Mouse (Mus musculus) left cerebral cortex, postnatal 10 days (tissue): ENCODE measurements around the gene Nek8. TPM values are rescaled to one million over a fixed set of nuclear protein-coding genes. Genes with fewer than 3 reads are reported as not detected.
"Not testable (repeated sequence)": the region's sequence is repeated elsewhere in the genome, so short reads cannot be mapped to it uniquely, and the experiment has no call there.

ENCODE experiments used
- DNase-seq, 2 experiments: peaks; one replicate each; pipeline ENCODE4 v3.0.0; 2021 to 2022; ENCODE audit warnings: low spot score in 2 of 2, mixed read lengths in 1 of 2; ENCODE audit errors: extremely low spot score in 1 of 2
- intact Hi-C: fragments of 180-260 bp; cut with DNase I; formaldehyde crosslinking; loops from one replicate; pipeline ENCODE4 v1.15.1; 2025
- total RNA-seq, 2 experiments: library from RNA; stranded (reverse); gene quantifications; 2 replicates each; pipeline ENCODE4 v1.2.3; 2021

Nek8 gene
- total RNA-seq, 2 experiments from 2014 or later: 4.8 to 5.8 TPM

DNA sequence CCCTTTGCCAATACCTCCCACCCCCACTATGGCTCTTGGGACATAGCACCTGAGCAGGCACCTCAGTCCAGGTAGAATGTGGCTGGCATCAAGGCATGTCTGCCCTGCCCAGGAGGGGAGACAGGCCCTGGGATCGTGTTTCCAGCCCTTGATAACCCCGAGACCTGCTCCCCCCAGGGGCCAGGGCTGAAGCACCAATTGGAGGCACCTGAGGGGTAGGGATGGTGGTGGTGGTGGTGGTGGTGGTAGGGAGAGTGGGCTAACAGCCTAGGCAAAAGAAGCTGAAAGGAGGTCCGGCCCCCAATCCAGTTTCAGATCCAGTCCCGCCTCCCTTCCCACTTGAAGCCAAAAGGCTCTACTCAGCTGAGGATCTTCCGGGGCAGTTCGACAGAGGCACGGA is 16.9 kb downstream of the Nek8 start:
- intact Hi-C loops: loop anchor here (5.0 kb wide), 1 partner anchor 67 kb away; the partner anchor contains the start of gene Fam222b
- DNase-seq: no peak

DNA sequence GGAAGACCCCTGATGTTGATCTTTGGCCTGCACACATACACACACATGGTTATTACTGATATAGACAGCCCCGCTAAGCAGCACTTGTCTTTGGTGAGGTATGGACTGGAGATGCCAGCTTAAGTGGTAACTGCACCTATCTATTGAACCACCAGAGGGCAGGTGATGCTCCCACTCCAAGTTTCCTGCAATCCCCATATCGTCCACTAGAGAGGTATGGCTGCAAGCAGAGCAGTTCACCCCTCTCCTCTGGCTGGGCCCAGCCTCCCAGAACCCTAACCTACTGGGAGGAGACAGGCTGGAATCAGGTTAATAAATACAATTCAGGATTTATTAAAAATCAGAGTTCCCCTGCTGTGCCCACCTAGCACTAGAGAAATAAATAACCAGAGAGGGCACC is 17.4 kb downstream of the Nek8 start:
- peak; percentile 80 to 81 for DNase-seq
- intact Hi-C loops: loop anchor here (5.0 kb wide), 1 partner anchor 67 kb away; the partner anchor contains the start of gene Fam222b

DNA sequence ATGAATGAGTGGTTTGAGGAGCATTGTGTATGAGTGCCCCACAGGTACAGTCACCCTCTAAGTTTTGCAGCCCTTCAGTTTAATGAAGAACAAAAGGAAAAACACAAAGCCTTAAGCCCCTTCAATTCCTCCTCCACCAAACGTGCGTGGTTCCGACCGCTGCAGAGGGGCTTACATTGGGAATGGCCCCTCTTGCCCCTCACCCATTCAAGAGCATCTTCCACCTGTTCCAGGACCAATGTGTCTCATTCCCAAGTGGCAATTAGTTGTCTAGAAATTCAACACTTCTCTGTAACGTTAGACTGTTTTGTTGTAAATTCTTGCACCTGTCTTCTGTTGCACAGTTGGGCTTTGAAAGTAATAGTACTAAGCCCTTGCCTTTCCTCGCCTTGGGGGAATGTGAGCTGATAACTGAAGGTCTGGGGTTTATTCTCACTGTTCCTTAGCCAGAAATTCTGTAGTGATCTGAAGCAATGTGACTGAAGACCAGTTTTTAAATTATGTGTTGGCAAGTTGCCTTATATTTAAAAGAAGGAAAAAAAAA is 20.2 kb downstream of the Nek8 start:
- intact Hi-C loops: loop anchor here (5.0 kb wide), 1 partner anchor 64 kb away; the partner anchor contains the start of gene Fam222b
- DNase-seq: no peak

DNA sequence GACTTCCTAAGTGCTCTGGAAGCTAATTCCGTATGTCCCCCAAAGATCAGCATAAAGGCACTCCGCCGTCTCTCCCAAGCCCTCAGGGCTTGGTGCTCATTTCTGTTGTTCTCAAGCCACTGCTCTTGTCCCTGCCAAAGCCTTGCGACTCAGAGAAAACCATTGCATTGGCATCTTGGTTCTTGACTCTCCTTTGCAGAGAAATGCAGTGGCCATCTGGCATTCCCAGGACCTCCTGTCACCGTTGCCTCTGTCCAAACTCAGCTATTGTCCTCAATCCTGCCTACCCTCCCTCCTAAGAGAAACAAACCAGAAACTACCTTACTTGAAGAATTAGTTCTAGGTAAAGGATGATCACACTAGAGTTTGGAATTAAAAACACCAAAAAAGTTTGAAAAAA is 20.8 kb downstream of the Nek8 start:
- no peak for DNase-seq
- intact Hi-C loops: loop anchor here (5.0 kb wide), 1 partner anchor 63 kb away; the partner anchor contains the start of gene Fam222b

DNA sequence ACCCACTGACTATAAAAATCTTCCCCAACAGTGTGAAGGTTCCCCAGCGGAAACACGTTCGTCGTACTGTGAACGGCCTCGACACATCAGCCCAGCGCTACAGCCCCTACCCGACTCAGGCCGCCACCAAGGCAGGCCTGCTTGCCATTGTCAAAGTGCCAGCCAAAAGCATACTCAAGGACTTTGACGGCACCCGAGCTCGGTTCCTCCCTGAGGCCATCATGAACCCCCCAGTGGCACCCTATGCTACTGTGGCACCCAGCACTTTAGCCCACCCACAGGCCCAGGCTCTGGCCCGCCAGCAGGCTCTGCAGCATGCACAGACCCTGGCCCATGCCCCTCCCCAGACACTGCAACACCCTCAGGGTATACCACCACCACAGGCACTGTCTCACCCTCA is 22.7 kb downstream of the Nek8 start:
- intact Hi-C loops: loop anchor here (5.0 kb wide), 1 partner anchor 91 kb away; no protein-coding TSS in a partner anchor
- DNase-seq: peak in 1 of 2 experiments; percentile 44

DNA sequence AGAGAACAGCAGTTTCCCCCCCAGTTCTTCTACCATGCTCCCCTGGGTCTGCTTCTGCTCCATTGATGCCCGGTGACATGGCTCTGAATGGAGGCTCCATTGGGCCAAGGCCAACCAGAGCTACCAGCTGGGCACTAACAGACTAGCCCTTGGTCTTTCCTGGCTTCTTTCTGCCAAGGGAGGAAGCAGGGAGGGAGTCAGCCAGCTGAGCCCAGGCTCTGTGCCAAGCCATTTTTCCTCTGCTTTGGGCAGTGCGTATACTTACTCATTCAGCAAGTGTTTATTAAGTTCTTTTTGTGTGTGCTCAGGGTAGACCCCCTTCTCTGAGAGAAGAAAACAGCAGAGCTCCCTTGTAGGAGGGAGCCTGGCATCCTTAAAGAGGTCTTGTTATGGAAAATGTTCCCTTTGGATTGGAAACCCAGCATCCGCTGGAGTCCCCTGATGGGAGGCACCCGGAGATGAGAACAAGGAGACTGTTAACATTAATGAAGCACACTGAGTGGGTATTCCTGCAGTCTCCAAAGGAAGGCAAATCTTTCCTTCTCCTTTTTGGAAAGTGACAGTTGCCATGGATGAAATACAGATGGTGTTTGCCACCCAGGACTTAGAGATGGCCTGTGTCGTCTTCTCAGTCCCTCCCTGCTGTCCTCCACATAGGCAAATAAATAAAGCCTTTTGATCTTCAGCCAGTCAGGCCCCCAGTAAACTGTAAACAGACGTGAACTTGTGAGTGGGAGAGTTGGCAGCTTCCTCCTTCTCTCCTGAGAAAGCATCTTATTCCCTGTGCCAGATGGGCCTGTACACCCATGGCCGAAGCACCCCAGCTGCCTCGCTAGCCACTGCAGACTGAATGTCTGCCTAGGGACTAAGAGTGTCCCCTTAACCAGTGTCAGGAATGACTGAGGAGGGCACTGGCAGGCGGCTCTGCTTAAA is 23.9 kb downstream of the Nek8 start:
- intact Hi-C loops: loop anchor here (5.0 kb wide), 1 partner anchor 90 kb away; no protein-coding TSS in a partner anchor
- peak; percentile 89 to 90 for DNase-seq

DNA sequence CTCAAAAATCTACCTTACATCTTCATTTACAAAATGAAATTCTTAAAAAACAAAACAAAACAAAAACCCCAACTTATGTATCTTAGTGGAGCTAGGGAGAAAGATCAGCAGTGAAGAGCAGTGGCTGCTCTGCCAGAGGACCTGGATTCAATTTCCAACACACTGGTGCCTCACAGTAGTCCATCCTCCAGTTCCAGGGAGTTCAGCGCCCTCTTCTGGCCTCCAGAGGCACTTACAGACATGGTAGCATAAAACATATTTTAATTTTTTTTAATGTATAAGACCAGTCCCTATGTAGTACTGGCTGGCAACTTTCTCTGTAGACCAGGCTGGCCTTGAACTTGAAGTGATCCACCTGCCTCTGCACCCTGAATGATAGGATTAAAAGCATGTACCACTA is 25.3 kb downstream of the Nek8 start:
- intact Hi-C loops: loop anchor here (5.0 kb wide), 1 partner anchor 89 kb away; no protein-coding TSS in a partner anchor

DNA sequence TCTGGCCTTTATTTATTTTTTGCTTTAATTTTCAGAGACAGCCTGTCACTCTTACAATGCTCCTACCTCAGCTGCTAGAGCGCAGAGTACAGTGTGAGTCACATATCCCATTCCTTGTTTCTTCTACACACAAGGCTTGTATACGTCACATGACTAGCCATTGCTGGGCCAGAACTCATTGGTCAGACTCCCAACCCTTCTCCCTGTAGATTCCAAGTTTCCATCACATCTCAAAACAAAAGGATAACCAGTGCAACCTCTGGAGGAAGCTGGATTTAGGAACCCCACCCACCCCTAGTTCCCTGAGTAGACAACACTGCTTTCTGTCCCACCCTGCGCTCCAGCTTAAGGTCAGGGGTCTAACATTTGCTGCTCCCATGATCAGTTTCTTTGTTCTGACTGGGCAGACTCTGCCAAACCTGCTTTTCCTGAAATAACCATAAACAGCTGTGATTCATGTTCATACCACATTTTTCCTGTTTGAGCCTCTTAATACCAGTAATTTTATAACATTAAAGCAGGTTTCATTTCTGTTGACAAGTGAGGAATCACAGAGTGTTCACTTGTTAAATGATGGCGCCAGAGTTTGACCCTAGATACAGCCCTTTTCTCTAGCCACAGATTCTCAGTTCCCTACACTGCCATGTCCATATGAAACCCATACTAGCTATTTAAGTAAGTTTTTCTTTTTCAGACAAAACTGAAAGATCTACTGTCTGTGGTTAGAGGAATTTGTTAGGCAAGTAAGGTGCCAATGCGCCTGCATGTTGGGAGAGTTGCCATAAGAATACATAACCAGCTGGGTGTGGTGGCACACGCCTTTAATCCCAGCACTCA is 29.6 kb downstream of the Nek8 start:
- intact Hi-C loops: no loop called here

More for the DNA sequence above, 25.3 kb downstream of the Nek8 start:
- DNase-seq: no peak

DNA sequence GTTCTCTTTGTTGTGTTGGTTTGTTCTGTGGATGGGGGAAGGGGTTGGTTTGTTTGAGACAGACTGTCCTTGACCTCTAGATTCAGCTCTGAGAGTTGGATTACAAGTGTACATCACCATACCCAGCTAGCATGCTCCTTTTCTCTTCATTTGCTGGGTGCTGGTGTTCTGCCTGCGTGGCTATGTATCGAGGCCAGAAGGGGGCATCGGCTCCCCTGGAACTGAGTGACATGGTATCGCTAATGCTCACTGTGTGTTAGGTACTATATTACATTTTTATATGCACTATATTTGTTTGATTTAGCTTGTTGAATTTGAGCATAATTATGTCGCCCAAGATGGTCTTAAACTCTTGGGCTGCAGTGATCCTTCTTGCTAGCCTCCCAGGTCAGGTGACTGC is 30.3 kb downstream of the Nek8 start:
- intact Hi-C loops: no loop called here
- DNase-seq: no peak

More for the DNA sequence above, 29.6 kb downstream of the Nek8 start:
- DNase-seq: no peak

DNA sequence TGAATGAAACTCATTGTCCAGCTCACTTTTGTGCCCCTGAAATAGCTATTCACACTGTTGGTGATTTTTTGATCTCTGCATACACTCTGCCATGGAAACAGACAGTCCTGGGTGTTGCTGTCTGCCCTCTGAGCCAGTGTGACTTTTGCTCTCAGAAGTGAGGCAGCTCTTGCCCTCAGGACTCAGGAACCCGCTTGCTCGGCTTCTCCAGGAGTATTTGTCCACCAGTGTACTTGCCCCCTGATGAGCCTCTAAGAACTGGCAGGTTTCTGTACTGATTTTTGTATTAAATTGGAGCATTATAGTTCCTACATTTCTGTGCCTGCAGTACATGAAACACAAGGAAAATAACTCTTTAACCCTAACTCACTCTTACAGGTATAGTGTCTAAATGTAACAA is 33.0 kb downstream of the Nek8 start:
- intact Hi-C loops: no loop called here
- no peak for DNase-seq

DNA sequence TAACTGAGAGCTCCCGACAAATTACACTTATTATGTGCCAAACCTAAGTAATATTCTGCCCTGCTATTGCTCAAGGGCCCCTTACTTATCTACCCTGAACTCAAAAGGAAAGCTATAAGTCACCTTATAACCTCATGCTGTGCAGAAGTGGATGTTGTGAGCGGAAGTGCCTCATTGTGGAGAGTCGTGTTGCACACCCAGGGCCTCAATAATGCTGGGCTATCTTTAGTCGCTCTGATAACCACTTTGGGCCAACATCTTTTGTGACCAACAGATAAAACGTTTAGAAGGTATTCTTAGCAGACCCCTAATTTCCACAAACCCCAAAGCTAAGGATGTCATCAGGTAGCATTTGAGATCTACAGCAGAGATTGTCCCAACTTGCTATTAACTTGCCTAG is 35.8 kb downstream of the Nek8 start:
- no peak for DNase-seq
- intact Hi-C loops: no loop called here

DNA sequence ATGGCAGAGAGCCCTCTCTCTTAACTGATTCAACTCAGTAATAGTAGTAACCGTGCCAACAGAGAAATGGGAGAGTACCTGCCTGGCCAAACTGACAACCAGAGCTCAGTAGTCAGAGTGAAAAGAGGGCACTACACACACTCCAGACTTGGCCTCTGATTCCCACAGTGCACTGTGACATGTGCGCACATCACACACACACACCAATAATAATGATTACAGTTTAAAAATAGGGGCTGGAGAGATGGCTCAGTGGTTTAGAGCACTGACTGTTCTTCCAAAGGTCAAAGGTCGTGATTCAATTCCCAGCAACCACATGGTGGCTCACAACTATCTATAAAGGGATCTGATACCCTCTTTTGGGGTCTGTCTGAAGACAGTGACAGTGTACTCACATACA is 38.5 kb downstream of the Nek8 start:
- intact Hi-C loops: loop anchor here (5.0 kb wide), 1 partner anchor 41 kb away; no protein-coding TSS in a partner anchor
- DNase-seq: no peak

DNA sequence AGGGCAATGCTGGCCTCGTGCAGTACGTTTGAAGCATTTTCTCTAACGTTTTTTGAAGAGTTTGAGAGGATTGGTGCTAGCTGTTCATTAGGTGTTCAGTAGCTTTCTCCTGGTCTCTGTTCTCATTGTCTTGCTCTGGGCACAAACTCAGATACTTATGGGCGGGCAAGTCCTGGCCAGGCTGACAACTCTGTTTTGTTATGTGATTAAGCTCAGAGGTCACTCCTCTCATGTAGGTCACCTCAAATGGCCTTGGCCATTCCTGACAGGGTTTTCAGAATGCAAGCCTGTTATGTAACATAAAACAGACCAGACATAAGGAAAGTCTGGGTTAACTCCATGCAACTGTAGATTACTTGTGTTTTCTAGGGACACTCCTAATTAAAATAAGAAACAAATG is 38.9 kb downstream of the Nek8 start:
- DNase-seq: no peak
- intact Hi-C loops: loop anchor here (5.0 kb wide), 1 partner anchor 40 kb away; no protein-coding TSS in a partner anchor

DNA sequence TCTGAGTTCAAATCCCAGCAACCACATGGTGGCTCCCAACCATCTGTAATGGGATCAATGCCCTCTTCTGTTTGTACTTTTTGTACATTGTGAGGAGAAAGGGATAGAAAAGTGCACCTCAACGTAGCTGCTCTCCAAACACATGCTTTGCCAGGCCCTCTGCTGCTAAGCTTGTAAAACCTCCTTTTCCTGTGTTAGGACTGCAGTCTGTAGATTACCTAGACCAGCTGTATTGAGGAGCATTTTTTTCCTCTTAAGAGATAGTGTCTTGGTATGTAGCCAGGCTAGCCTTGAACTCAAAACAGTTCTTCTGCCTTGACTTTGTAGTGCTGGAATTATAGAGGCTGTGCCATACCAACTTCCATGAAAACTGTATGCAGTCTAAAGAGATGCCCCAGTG is 40.3 kb downstream of the Nek8 start:
- DNase-seq: no peak
- intact Hi-C loops: loop anchor here (5.0 kb wide), 1 partner anchor 39 kb away; no protein-coding TSS in a partner anchor

DNA sequence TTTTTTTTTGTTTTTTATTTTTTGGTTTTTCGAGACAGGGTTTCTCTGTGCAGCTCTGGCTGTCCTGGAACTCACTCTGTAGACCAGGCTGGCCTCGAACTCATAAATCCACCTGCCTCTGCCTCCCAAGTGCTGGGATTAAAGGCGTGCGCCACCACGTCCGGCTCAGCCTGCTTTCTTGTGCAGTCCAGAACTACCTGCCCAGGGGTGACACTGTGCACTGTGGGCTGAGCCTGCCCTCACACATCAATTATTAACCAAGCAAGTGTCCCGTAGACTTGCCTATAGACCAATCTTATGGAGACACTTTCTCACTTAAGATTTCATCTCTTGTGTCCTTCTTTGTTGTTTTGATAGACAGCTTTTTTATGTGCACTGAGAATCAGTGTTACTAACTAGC is 41.2 kb downstream of the Nek8 start:
- DNase-seq: not testable (repeated sequence)

DNA sequence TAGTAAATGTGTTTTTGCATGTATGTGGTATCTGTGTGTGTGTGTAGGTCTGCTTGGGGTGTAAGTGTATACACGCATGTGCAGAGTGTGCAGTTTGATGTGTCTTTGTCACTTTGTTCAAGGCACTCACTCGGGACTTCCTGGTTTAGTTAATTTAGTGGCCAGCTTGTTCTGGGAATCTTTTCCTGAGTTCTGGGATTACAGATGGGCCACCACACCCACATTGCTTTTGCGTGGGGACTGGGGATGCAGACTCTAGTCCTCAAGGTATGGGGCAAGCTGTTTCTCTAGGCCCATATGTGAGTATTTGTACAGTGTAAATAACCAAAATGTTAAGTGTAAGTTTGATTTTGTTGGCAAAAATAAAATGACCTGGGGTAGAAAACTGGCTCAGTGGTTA is 42.1 kb downstream of the Nek8 start:
- intact Hi-C loops: no loop called here
- DNase-seq: no peak

More for the DNA sequence above, 41.2 kb downstream of the Nek8 start:
- intact Hi-C loops: loop anchor here (5.0 kb wide), 1 partner anchor 38 kb away; no protein-coding TSS in a partner anchor

DNA sequence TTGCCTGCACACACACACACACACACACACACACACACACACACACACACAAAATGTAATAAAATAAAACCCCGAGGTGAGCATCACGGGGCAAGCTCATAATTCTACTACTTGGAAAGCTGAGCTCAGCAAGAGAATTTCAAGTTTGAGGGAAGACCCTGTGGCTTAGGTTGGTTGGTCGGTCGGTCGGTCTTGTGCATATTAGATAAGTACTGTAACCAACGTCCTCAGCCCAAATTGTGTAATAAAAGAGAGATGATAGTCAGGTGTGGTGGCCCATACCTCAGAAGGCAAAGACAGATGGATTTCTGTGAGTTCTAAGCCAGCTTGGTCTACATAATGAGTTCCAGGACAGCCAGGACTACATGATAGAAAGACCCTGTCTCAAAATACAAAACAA is 42.6 kb downstream of the Nek8 start:
- intact Hi-C loops: no loop called here

DNA sequence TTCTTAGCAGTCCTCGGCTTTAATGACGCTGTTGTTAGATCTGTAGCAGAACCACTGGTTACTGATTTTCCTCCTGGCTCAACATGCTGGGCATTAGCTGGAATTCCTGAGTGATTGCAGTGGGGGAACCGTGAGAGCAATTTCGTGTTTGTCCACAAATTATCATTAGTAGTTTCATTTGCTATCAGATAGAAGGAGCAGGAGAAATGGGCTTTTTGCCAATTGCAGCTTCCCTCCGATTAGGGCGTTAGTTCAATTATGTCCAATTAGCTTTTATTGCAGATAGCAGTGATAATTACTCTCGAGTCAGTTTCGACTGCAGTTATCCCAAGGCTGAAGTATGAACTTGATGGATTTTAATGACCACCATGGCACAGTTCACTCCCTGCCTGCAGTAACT is 47.0 kb downstream of the Nek8 start:
- intact Hi-C loops: no loop called here
- DNase-seq: no peak

More for the DNA sequence above, 42.6 kb downstream of the Nek8 start:
- no peak for DNase-seq

DNA sequence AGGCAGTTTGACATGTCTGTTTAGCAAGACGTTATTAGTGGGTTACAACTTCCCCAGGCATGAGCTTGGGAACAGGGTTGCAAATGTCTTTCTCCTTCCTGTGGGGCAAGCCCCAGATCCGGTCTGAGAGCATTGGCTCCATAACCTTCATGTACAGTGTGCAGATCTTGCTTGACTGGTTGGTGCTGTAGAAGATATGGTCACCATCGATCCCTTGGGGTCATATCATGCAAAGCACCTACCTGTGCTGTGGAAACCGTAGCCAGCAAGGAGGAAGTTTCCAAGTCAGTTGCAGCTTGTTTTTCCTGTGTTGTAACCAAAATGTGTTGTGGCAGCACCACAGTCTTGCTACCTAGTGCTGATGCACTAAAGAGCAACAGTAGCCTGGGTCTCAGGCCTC is 49.7 kb downstream of the Nek8 start:
- intact Hi-C loops: no loop called here
- DNase-seq: no peak
